Mouse (Mus musculus) small intestine, adult 2 months (tissue): Measurements from ENCODE around the gene Rps16.

Source experiments
- CTCF ChIP-seq: fragments of 200-500 bp; IDR thresholded peaks from 2 replicates; pipeline ENCODE4 v1.5.1; 2012; ENCODE audit warnings: low read depth, mild to moderate bottlenecking, control low read depth, inconsistent platforms, low read length, moderate library complexity, mixed read lengths; ENCODE audit not compliant: insufficient replicate concordance, insufficient read length; ENCODE audit errors: extremely low read depth
- POLR2A ChIP-seq: fragments of 200-500 bp; IDR thresholded peaks from 2 replicates; pipeline ENCODE4 v1.6.1; 2012; ENCODE audit warnings: low read depth, mild to moderate bottlenecking, control low read depth, inconsistent platforms, low read length, moderate library complexity

DNA sequence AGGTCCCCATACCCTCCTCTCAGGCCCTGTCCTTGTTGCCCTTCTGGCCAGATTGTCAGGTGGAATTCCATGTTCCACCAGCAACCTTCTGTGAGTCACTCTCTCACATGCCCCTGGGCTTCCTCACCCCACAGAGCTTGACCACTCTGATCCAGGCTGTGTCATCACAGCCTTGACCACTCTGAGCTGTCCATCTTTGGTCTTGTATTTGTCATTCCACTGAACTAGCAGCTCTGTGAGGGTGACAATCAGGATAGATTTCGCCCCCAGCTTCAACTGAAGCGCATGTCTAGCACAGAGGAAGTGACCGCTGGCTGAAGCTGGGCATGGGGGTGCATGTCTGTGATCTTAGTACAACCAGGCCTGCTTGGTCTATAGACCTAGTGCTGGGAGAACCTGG is 39.9 kb downstream of the Rps16 start:
- TF ChIP-seq POLR2A (no peak), CTCF (no peak)
